Mouse (Mus musculus): ENCODE measurements around the gene Tenm1. TPM values are rescaled to one million over a fixed set of nuclear protein-coding genes. Genes with fewer than 3 reads are reported as not detected.

Tenm1 gene
- total and polyA plus RNA-seq, 2 experiments, result not detected

DNA sequence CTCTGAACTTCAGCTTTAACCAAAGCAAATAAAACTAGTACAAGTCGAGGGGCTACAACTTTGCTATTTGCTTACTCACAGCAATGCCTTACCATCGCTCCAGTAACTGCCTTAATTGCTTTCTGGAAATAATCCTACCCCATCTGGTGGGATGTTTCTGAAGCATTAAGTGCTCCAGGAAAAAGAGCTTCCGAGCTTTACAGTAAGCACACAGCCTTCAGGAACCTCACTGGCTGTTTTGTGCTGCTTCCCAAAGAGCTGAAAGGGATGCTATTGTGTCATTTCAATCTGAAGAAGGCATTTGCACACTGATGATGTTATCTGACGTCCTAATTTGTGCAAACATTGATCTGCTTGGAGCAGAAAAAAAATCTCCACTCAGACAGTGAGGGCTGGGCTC, 647.4 kb downstream of the Tenm1 start:
- no peak for DNase-seq (ENCODE audit: extremely low read depth, low read depth, low spot score)
- Histone ChIP-seq H3K4me1 (ENCODE audit: control insufficient read depth, insufficient read depth, low read length) (no peaks in the 10 kb centered on the region), H3K27ac (replicated peaks; ENCODE audit: insufficient read depth, low read depth, low read length) (no peak overlapping the region), H3K36me3 (ENCODE audit: control insufficient read depth, insufficient read depth, low read length) (no peaks in the 10 kb centered on the region), H3K79me2 (ENCODE audit: control insufficient read depth, insufficient read depth, low read length) (no peaks in the 10 kb centered on the region), H3K4me3 (ENCODE audit: insufficient read depth, low read depth, low read length) (no peak overlapping the region), H3K27me3 (ENCODE audit: control insufficient read depth, insufficient read depth, low read length) (no peaks in the 10 kb centered on the region), H3K9ac (ENCODE audit: low read depth, low read length) (no peak overlapping the region)
- 34% methylated on average over 4 of the region's 4 CpGs for WGBS
- TF ChIP-seq POLR2A (IDR thresholded peaks at IDR 0.05; ENCODE audit: extremely low read depth, insufficient read depth, low read length) (no peak), CTCF (IDR thresholded peaks at IDR 0.05; ENCODE audit: low read depth, low read length) (no peak)

DNA sequence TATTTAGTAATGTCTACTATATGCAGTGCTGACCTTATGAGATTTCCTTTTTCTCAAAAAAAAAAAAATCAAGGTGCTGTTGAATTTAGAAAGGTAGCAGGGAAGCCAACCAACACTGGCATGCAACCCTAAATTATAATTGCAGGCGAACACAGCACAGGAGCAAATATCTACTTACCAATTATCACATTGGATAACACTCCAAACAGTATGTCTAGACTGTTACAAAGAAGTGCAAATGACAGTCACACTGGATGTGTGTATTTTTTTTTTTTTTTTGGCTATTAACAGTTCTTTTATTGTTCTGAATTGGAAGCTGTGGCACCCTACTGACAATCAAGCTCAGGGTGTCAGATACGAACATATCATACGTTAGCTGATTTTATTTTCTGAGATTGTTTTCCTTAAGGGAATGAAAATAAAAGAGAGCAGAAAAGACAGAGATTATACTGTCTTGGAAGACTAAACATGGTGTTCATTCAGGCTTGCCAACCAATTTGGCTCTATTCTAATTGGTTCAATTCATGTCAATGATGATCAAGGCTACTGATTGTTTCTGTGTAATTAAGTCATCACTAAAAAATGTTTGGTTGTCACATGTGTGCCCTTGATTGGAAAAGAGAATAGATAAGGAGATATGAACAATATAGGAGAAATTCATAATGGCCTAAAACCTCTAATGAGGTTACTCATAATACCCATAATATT, 710.7 kb downstream of the Tenm1 start:
- Histone ChIP-seq H3K36me3 (ENCODE audit: control insufficient read depth, insufficient read depth, low read length) (no peaks in the 10 kb centered on the region), H3K27ac (replicated peaks; ENCODE audit: insufficient read depth, low read depth, low read length) (no peak overlapping the region), H3K79me2 (ENCODE audit: control insufficient read depth, insufficient read depth, low read length) (no peaks in the 10 kb centered on the region), H3K9ac (ENCODE audit: low read depth, low read length) (no peak overlapping the region), H3K27me3 (ENCODE audit: control insufficient read depth, insufficient read depth, low read length) (no peaks in the 10 kb centered on the region), H3K4me1 (ENCODE audit: control insufficient read depth, insufficient read depth, low read length) (no peaks in the 10 kb centered on the region), H3K4me3 (ENCODE audit: insufficient read depth, low read depth, low read length) (no peak overlapping the region)
- 84% methylated on average over 3 of the region's 3 CpGs for WGBS
- no peak for DNase-seq (ENCODE audit: extremely low read depth, low read depth, low spot score)
- TF ChIP-seq CTCF (IDR thresholded peaks at IDR 0.05; ENCODE audit: low read depth, low read length) (no peak), POLR2A (IDR thresholded peaks at IDR 0.05; ENCODE audit: extremely low read depth, insufficient read depth, low read length) (no peak)

DNA sequence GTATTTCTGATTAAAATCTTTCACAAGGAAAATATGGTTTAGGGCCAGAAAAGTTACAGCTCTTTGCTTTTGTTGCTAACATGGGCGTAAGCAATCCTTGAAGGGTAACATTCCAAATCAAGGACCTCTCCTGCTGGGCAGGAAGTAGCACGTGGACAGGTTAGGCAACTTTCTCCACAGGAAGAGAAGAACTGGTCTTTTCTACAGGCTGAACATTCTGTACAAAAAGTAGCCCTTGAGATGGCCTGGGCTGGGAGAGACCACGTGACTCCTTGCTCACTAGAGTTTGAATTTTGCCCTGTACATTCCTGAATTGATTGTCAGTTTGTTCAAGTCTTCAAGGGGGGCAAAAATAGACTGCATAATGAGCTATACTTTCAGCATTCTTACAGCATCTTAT, 728.6 kb downstream of the Tenm1 start:
- 61% methylated on average over 3 of the region's 3 CpGs for WGBS
- no peak overlapping the region for H3K9ac ChIP-seq (ENCODE audit: low read depth, low read length)
- no peak overlapping the region for H3K4me3 ChIP-seq (ENCODE audit: insufficient read depth, low read depth, low read length)
- TF ChIP-seq POLR2A (IDR thresholded peaks at IDR 0.05; ENCODE audit: extremely low read depth, insufficient read depth, low read length) (no peak), CTCF (IDR thresholded peaks at IDR 0.05; ENCODE audit: low read depth, low read length) (no peak)
- H3K36me3 ChIP-seq (ENCODE audit: control insufficient read depth, insufficient read depth, low read length), result no peaks in the 10 kb centered on the region
- H3K4me1 ChIP-seq (ENCODE audit: control insufficient read depth, insufficient read depth, low read length), result no peaks in the 10 kb centered on the region
- no peaks in the 10 kb centered on the region for H3K27me3 ChIP-seq (ENCODE audit: control insufficient read depth, insufficient read depth, low read length)
- no peaks in the 10 kb centered on the region for H3K79me2 ChIP-seq (ENCODE audit: control insufficient read depth, insufficient read depth, low read length)
- H3K27ac ChIP-seq (replicated peaks; ENCODE audit: insufficient read depth, low read depth, low read length), result no peak overlapping the region
- no peak for DNase-seq (ENCODE audit: extremely low read depth, low read depth, low spot score)

DNA sequence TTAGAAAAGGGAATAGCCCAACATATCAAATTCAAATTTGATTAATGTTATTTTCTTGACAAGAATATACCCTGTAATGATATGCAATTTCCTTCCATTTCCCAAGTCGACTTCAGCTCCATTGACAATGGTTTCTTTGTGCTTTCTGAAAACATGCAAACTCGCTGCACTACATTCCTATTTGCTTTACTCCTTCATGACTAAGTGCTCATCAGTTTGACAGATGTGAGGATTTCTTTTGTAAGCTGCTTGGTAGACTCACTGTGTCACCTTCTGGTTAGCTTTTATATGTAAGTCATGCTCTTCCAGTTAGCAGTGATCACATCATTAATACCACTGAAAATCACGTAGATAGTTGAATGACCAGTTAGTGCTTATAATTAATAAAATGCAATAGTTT, 781.8 kb downstream of the Tenm1 start:
- no peak for TF ChIP-seq POLR2A (IDR thresholded peaks at IDR 0.05; ENCODE audit: extremely low read depth, insufficient read depth, low read length)
- no peak for TF ChIP-seq CTCF (IDR thresholded peaks at IDR 0.05; ENCODE audit: low read depth, low read length)
- no peaks in the 10 kb centered on the region for H3K27me3 ChIP-seq (ENCODE audit: control insufficient read depth, insufficient read depth, low read length)
- no peak overlapping the region for H3K9ac ChIP-seq (ENCODE audit: low read depth, low read length)
- no peak overlapping the region for H3K27ac ChIP-seq (replicated peaks; ENCODE audit: insufficient read depth, low read depth, low read length)
- H3K4me1 ChIP-seq (ENCODE audit: control insufficient read depth, insufficient read depth, low read length), result no peaks in the 10 kb centered on the region
- DNase-seq (ENCODE audit: extremely low read depth, low read depth, low spot score), result no peak
- no peaks in the 10 kb centered on the region for H3K79me2 ChIP-seq (ENCODE audit: control insufficient read depth, insufficient read depth, low read length)
- no peak overlapping the region for H3K4me3 ChIP-seq (ENCODE audit: insufficient read depth, low read depth, low read length)
- 71% methylated on average over 3 of the region's 3 CpGs for WGBS
- H3K36me3 ChIP-seq (ENCODE audit: control insufficient read depth, insufficient read depth, low read length), result no peaks in the 10 kb centered on the region

DNA sequence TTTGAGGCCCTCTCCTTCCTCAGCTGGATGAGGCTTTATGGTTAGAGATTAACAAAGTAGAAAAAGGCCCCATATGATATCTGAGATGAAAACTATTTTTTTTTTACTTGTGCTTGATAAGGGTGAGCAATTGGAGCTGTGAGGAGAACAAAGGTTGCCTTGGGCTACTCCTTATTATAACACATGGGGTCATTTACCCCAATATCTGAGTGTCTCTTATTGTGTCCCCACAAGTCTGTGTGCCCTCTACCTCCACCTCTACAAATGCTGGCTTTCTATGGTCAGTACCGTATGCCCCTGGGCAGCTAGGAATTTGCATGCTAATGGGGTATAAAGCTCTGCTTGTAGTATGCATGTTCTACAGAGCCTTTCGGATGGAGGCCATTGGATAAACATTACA, 848.4 kb downstream of the Tenm1 start:
- Histone ChIP-seq H3K9ac (ENCODE audit: low read depth, low read length) (no peak overlapping the region), H3K79me2 (ENCODE audit: control insufficient read depth, insufficient read depth, low read length) (no peaks in the 10 kb centered on the region), H3K4me3 (ENCODE audit: insufficient read depth, low read depth, low read length) (no peak overlapping the region), H3K4me1 (ENCODE audit: control insufficient read depth, insufficient read depth, low read length) (no peaks in the 10 kb centered on the region), H3K27me3 (ENCODE audit: control insufficient read depth, insufficient read depth, low read length) (no peaks in the 10 kb centered on the region), H3K36me3 (ENCODE audit: control insufficient read depth, insufficient read depth, low read length) (no peaks in the 10 kb centered on the region), H3K27ac (replicated peaks; ENCODE audit: insufficient read depth, low read depth, low read length) (no peak overlapping the region)
- WGBS, result 66% methylated on average over 2 of the region's 2 CpGs
- TF ChIP-seq POLR2A (IDR thresholded peaks at IDR 0.05; ENCODE audit: extremely low read depth, insufficient read depth, low read length) (no peak), CTCF (IDR thresholded peaks at IDR 0.05; ENCODE audit: low read depth, low read length) (no peak)
- no peak for DNase-seq (ENCODE audit: extremely low read depth, low read depth, low spot score)

DNA sequence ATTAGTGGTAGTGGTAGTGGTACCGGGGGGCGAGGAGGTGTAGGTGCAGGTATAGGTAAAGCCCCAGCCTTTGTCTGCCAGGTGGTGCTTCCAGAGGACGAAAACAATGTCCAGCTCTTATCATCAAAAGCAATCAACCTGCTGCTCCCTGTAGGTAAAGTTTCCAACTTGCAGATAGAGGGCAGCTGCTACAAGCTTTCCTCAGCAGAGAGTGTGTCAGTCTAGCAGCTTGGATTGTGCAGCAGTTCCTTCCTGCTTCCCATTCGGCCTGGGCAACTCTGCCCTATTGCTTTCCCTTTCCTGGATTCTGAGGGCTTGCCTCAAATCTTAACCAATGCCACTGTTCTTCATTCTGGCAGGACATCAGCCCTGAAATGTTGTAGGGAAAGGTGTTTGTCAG, 870.2 kb downstream of the Tenm1 start:
- Histone ChIP-seq H3K27ac (replicated peaks; ENCODE audit: insufficient read depth, low read depth, low read length) (no peak overlapping the region), H3K79me2 (ENCODE audit: control insufficient read depth, insufficient read depth, low read length) (no peaks in the 10 kb centered on the region), H3K27me3 (ENCODE audit: control insufficient read depth, insufficient read depth, low read length) (no peaks in the 10 kb centered on the region), H3K4me3 (ENCODE audit: insufficient read depth, low read depth, low read length) (no peak overlapping the region), H3K4me1 (ENCODE audit: control insufficient read depth, insufficient read depth, low read length) (no peaks in the 10 kb centered on the region), H3K36me3 (ENCODE audit: control insufficient read depth, insufficient read depth, low read length) (no peaks in the 10 kb centered on the region), H3K9ac (ENCODE audit: low read depth, low read length) (no peak overlapping the region)
- WGBS, result 53% methylated on average over 4 of the region's 4 CpGs
- TF ChIP-seq POLR2A (IDR thresholded peaks at IDR 0.05; ENCODE audit: extremely low read depth, insufficient read depth, low read length) (no peak), CTCF (IDR thresholded peaks at IDR 0.05; ENCODE audit: low read depth, low read length) (no peak)
- DNase-seq (ENCODE audit: extremely low read depth, low read depth, low spot score), result no peak
